Mouse (Mus musculus) splenic B cell, adult 2 months (primary cell): ENCODE measurements around the gene Phldb2.

Source experiments
- DNase-seq: peaks from one replicate; pipeline ENCODE4 v3.0.0-alpha.2; 2011; ENCODE audit warnings: low read depth, low spot score
- H3K27me3 ChIP-seq: 2 replicates; pipeline ENCODE4 v1.6.1; 2012; ENCODE audit warnings: mild to moderate bottlenecking, low read length, moderate library complexity, mixed read lengths; ENCODE audit not compliant: control insufficient read depth, poor library complexity, insufficient read depth, severe bottlenecking
- H3K36me3 ChIP-seq: 2 replicates; pipeline ENCODE4 v1.6.1; 2012; ENCODE audit warnings: mild to moderate bottlenecking, low read length, moderate library complexity, mixed read lengths; ENCODE audit not compliant: control insufficient read depth, poor library complexity, insufficient read depth, severe bottlenecking

Phldb2 gene

DNA sequence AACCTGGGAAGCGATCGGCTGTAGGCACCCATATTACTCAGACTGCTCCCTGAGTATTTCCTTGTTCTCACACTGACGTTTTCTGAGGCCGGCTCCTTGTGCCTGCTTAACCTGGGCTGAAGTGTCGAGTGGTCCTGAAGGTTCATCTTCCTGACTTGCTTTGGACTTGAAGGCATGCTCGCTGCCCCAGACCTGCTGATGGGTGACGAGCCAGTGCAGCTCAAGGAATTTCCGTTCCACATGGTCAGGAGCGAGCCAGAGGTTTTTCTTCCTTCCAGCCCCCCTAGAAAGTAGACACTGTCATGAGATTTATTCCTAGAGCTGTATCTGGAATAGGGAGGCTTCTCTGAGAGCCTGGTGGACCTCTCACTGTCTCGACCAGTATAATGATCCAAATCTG, 128.1 kb downstream of the Phldb2 start:
- Histone ChIP-seq H3K27me3 (no peaks in the 10 kb centered on the region), H3K36me3 (no peaks in the 10 kb centered on the region)
- DNase-seq = no peak

DNA sequence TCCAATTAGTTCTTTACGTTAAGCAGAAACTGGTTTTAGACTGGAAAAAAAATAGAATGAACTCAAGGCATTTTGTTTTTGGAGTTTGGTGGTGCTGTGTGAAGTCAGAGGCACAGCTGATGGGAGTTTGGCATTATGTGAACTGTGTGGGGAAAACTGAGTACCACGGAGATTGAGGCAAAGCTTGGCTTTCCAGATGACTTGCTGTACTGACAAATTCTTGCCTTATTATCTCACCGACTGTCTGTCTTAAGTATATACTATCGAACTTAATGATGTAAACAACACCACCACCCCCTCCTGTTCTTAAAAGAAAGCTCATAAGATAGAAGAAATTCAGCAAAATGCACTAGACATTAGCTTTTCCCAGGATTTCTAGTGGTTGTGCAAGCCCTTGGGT, 129.4 kb downstream of the Phldb2 start:
- Histone ChIP-seq H3K36me3 (no peaks in the 10 kb centered on the region), H3K27me3 (no peaks in the 10 kb centered on the region)
- DNase-seq = no peak

DNA sequence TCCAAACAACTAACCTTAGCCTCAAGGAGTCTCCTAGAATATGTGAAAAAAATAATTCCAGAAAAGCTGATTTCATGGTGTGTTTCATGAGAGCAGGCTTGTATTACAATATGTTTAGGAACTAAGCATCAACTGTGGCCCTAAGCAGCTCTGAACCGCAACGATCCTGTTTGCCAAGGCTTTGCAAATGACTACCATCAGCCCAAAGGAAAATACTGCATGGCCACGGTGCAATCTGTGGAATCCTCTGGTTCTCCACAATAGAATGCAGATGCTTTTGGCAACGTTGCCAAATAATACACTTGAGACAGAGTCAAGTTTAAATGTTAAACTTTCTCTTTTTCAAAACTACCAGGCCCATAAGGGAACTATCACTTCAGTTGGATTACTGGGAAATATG, 133.5 kb downstream of the Phldb2 start:
- no peaks in the 10 kb centered on the region for H3K27me3 ChIP-seq
- no peaks in the 10 kb centered on the region for H3K36me3 ChIP-seq
- DNase-seq = no peak

DNA sequence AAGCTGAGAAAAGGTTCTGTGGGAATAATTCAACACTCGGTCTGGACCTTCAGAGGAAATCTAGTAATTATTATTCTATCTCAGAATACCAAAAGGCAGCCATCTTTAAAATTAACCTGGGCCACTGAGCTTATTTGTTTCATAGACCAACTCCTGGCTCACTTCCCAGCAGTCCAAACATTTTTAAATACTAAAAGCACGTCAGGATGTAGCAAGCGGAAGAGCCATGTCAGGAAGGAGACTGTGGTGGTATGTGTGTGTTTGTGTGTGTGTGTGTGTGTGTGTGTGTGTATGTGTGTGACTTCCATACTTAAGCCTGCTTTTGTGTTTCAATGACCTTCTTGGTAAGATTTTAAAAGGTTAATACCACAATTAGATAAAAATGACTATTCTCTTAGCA, 135.6 kb downstream of the Phldb2 start:
- H3K36me3 ChIP-seq = no peaks in the 10 kb centered on the region
- DNase-seq = no peak
- no peaks in the 10 kb centered on the region for H3K27me3 ChIP-seq

DNA sequence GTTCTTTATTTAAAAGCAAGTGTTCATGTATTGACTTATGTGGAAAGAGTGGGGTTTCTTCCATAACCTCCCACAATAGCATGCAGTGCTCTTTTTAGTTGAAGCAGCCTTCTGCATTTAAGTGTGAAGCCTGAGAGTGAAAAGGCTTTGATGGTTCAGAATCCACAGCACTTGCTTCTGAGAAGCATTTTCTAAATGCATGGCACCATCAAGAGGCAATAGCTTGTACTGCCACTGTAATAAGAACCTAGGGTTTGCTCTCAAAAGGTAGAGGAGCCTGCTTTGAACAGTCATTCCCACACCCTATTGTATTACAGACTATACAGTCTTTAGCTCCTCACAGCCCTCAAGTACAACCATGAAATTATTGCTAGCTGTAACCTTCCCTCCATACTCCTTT, 136.7 kb downstream of the Phldb2 start:
- H3K36me3 ChIP-seq = no peaks in the 10 kb centered on the region
- no peak for DNase-seq
- no peaks in the 10 kb centered on the region for H3K27me3 ChIP-seq

GRCm38 (mm10) chr16:45814611-45815010, 138.8 kb downstream of the Phldb2 start:
- H3K36me3 ChIP-seq = no peaks in the 10 kb centered on the region

DNA sequence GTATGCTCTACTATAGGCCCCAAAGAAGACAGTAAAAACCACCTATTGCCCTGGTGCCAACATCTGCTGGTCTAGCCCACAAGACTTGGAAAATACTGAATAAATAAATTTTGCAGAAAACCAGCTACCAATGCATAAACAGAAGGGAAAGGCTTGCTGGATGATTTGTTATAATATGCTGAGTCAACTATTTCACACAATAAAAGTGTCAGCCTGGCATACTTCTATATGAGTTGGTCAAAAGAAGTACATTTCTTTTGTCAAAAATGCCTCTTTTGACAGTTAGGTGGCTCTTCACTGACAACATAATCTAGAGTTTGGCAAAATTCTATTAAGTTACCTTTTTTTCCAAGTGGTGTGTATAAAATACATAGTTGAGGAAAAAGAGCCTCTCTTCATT, 141.6 kb downstream of the Phldb2 start:
- DNase-seq = no peak
- H3K36me3 ChIP-seq = no peaks in the 10 kb centered on the region
- H3K27me3 ChIP-seq = no peaks in the 10 kb centered on the region

More at GRCm38 (mm10) chr16:45814611-45815010, 138.8 kb downstream of the Phldb2 start:
- no peak for DNase-seq
- no peaks in the 10 kb centered on the region for H3K27me3 ChIP-seq

- no peaks in the 10 kb centered on the region for H3K36me3 ChIP-seq
- H3K27me3 ChIP-seq = no peaks in the 10 kb centered on the region
- DNase-seq = no peak
Observed at GRCm38 (mm10) chr16:45810829-45811326, 142.5 kb downstream of the Phldb2 start.

DNA sequence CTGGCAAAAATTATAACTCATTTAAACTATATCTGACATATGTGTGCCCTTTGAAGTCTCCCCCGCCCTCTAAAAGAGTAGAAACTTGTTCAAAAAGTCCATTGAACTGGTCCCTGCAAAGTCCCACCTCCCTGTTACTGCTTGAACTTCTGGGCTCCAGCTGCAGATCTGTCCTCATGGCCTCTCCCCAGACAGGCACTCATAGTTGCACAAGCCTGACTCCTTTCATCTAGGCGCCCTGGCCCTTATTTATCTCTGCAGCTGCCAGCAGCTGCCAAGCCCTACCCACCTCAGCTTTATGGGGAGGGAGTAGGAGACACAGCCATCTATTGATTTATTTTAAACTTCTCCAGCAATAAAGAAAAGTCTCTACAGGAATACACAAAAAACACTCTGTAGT, 143.2 kb downstream of the Phldb2 start:
- H3K27me3 ChIP-seq = no peaks in the 10 kb centered on the region
- no peak for DNase-seq
- no peaks in the 10 kb centered on the region for H3K36me3 ChIP-seq

DNA sequence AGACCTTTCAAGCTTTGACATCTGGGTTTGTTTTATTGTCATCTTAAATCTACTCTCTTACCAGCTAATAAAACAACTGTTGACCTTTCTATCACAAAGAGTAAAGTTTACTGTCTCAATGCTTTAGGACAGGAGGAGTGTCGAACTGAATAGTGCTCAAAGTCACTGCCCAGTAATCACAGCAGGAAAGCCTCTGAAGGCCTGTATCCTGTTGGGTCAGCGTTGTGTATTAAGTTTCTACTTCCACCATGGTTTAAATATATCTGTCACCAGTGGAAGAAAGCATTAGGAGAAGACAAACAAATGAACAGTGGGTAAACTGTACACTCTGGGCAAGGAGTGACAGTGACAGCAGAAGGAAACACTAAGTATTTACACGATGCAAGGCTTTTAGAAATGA, 148.7 kb downstream of the Phldb2 start:
- Histone ChIP-seq H3K27me3 (no peaks in the 10 kb centered on the region), H3K36me3 (no peaks in the 10 kb centered on the region)

GRCm38 (mm10) chr16:45800406-45800805, 153.0 kb downstream of the Phldb2 start:
- Histone ChIP-seq H3K27me3 (no peaks in the 10 kb centered on the region), H3K36me3 (no peaks in the 10 kb centered on the region)
- no peak for DNase-seq

More for the DNA sequence above, 148.7 kb downstream of the Phldb2 start:
- no peak for DNase-seq

GRCm38 (mm10) chr16:45799150-45799549, 154.2 kb downstream of the Phldb2 start:
- DNase-seq = no peak
- Histone ChIP-seq H3K36me3 (no peaks in the 10 kb centered on the region), H3K27me3 (no peaks in the 10 kb centered on the region)

DNA sequence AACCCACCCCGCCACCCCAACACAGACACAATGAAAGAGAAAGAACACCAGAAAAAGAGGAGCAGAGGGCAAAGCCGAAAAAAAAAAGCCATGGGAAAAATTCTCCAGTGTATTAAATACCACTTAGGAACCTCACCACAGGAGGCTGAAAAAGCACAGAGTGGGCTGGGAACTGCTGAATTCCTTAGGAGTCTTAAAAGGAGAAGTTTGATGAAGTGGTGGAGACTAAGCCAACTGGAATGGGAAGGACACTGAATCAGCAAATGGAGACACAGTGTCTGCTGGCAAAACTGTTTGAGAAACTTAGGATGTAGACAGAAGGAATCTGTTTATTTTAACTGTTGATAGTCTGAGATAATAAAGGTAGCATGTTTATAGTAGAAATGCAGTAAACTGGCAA, 154.8 kb downstream of the Phldb2 start:
- Histone ChIP-seq H3K27me3 (no peaks in the 10 kb centered on the region), H3K36me3 (no peaks in the 10 kb centered on the region)
- DNase-seq = no peak

DNA sequence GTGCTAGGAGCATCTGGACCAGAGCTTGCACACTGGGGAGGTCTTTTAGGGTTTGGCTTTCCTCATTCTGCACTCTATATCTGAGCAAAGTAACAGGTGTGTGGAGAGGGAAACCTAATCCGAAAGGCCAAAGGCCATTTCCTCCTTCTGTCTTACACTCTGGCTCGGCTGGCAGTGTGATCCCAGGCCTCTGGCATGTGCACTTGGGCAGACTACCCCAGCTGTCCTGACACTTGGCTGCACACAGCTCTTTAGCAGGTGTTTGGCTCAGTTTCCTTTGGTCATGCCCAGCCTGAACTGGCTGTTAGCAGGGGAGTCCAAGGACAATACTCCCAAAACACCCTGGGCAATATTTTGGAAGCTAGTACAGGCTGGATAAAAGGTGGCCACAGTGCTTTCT, 156.6 kb downstream of the Phldb2 start:
- Histone ChIP-seq H3K36me3 (no peaks in the 10 kb centered on the region), H3K27me3 (no peaks in the 10 kb centered on the region)
- no peak for DNase-seq

DNA sequence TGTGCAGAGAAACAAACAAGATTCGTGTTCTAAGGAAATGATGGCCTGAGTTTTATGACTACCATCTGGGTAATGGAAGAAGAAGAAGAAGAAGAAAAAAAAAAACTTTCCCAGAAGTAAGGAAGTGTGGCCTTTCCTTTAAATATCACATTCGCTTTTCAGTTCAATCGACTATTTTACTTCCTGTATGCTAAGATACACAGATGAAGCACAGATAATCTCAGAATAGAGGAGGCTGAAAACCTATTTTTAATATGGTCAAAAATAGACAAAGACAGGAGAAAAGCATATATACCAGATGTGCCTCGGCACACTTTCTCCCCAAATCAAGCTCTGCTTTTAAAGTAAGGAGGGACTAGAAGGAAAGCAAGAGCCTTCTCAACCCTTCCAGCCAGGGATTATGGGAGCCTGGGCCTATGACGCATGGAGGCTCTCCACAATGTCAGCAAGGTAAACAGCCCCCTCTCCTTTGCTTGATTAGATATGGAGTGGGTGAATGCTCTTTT, 158.2 kb downstream of the Phldb2 start:
- no peaks in the 10 kb centered on the region for H3K27me3 ChIP-seq
- no peak for DNase-seq
- no peaks in the 10 kb centered on the region for H3K36me3 ChIP-seq

DNA sequence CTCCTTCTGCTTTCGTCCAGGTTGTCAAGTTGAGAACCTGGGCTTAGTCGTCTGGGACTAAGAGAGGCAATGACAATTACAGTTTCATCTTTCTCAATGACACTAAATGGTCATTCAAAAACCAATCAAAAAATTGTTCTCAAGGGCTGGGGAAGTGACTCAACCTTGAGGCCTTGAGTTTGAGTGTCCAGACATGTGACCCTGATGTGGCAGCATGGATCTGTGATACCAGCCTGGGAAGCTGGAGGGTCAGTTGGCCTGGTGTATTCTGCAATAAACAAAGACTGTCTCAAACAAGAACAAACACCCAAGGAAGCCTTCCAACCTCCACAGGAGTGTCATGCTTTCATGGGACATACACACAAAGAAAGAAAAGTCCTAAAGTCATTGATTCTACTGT, 160.6 kb downstream of the Phldb2 start:
- no peaks in the 10 kb centered on the region for H3K27me3 ChIP-seq
- no peak for DNase-seq
- no peaks in the 10 kb centered on the region for H3K36me3 ChIP-seq
